Mouse (Mus musculus) hindbrain, postnatal 0 days (tissue): ENCODE measurements at regions not wholly inside any gene's neighbourhood (a gene's known extent, or its start where the extent isn't known, plus 50 kb on each side); places are given as distances from the start of the nearest gene placed in this dataset.

Source experiments
- ATAC-seq: fragments of 200-750 bp; cut with Nextera tagmentation; 2 replicates; pipeline ENCODE4 v1.8.0; 2017; ENCODE audit warnings: mild to moderate bottlenecking, moderate TSS enrichment, moderate library complexity
- DNase-seq: peaks from one replicate; pipeline ENCODE4 v3.0.0-alpha.2; 2015; ENCODE audit warnings: low spot score
- H3K27ac ChIP-seq: fragments of 300-500 bp; sonication (generic); 2 replicates; pipeline ENCODE4 v1.5.1; 2014; ENCODE audit warnings: mild to moderate bottlenecking
- H3K27me3 ChIP-seq: fragments of 300-500 bp; sonication (generic); 2 replicates; pipeline ENCODE4 v1.6.1; 2014; ENCODE audit warnings: low read length, mixed read lengths; ENCODE audit not compliant: insufficient read depth
- H3K36me3 ChIP-seq: fragments of 300-500 bp; sonication (generic); 2 replicates; pipeline ENCODE4 v1.6.1; 2014; ENCODE audit warnings: low read length, mixed read lengths; ENCODE audit not compliant: insufficient read depth
- H3K4me1 ChIP-seq: fragments of 300-500 bp; sonication (generic); 2 replicates; pipeline ENCODE4 v1.6.1; 2014; ENCODE audit warnings: antibody characterized with exemption, low read length, mixed read lengths; ENCODE audit not compliant: insufficient read depth
- H3K4me2 ChIP-seq: fragments of 300-500 bp; sonication (generic); 2 replicates; pipeline ENCODE4 v1.6.1; 2014; ENCODE audit warnings: low read depth, mild to moderate bottlenecking, low read length, moderate library complexity, mixed read lengths
- H3K4me3 ChIP-seq: fragments of 300-500 bp; sonication (generic); 2 replicates; pipeline ENCODE4 v1.5.1; 2014; ENCODE audit warnings: low read length
- H3K9ac ChIP-seq: fragments of 300-500 bp; sonication (generic); replicated peaks from 2 replicates; pipeline ENCODE4 v1.6.1; 2014; ENCODE audit warnings: mild to moderate bottlenecking, low read length, moderate library complexity, mixed read lengths
- H3K9me3 ChIP-seq: fragments of 300-500 bp; sonication (generic); 2 replicates; pipeline ENCODE4 v1.6.1; 2016; ENCODE audit warnings: low read length, mixed read lengths
- CTCF ChIP-seq: IDR thresholded peaks from 2 replicates; pipeline ENCODE4 v1.5.1; 2016; ENCODE audit warnings: antibody characterized with exemption, control low read depth, low read depth
- WGBS: fragments of 180-500 bp; shearing (Covaris S2); extraction: QIAGEN DNeasy Blood & Tissue Kit; methylation state at CpG from one replicate; pipeline ENCODE4 v1.1.7; 2014; 5-methylcytosine and 5-hydroxymethylcytosine counted together

GRCm38 (mm10) chr10:97087286-97087685 is 392.1 kb upstream of the Dcn start:
- H3K27me3 ChIP-seq = no peaks in the 10 kb centered on the region
- H3K4me1 ChIP-seq = no peaks in the 10 kb centered on the region
- no peak overlapping the region for H3K4me2 ChIP-seq
- H3K27ac ChIP-seq = no peak overlapping the region
- H3K4me3 ChIP-seq = no peak overlapping the region
- ATAC-seq (peak; percentile 68), DNase-seq (peak; percentile 50)
- no peaks in the 10 kb centered on the region for H3K9me3 ChIP-seq
- no peak for TF ChIP-seq CTCF
- H3K9ac ChIP-seq = no peak overlapping the region
- no peaks in the 10 kb centered on the region for H3K36me3 ChIP-seq
- WGBS = 46% methylated on average over 5 of the region's 5 CpGs

DNA sequence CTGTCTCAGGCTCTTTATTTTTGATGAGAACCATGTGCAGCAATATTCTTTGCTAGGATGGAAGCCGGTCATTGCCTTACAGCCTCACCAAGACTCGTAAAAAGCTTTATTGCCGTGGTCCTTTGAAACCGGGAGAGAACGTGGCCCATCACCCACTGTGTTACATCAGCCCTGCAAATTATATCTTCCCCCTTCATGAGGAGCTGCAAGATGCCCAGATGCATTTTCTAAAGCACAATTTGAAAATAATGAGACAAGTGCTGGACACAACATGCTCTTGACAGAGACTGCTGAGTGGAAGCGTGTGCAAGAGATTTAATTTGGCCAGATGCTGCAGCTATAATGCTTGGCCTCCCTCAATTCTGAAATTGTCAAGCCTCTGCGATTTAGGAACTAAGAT is 389.2 kb upstream of the Dcn start:
- no peak overlapping the region for H3K4me3 ChIP-seq
- H3K36me3 ChIP-seq = no peaks in the 10 kb centered on the region
- no peaks in the 10 kb centered on the region for H3K9me3 ChIP-seq
- no peak for TF ChIP-seq CTCF
- no peak for ATAC-seq
- no peaks in the 10 kb centered on the region for H3K27me3 ChIP-seq
- H3K4me2 ChIP-seq = no peak overlapping the region
- peak; percentile 20 for DNase-seq
- no peak overlapping the region for H3K9ac ChIP-seq
- H3K4me1 ChIP-seq = no peaks in the 10 kb centered on the region
- no peak overlapping the region for H3K27ac ChIP-seq
- WGBS = 65% methylated on average over 7 of the region's 7 CpGs

- Histone ChIP-seq H3K27me3 (no peaks in the 10 kb centered on the region), H3K9ac (no peak overlapping the region), H3K9me3 (no peaks in the 10 kb centered on the region), H3K36me3 (no peaks in the 10 kb centered on the region), H3K4me3 (no peak overlapping the region), H3K27ac (no peak overlapping the region), H3K4me1 (no peaks in the 10 kb centered on the region), H3K4me2 (no peak overlapping the region)
- WGBS = 6% methylated on average over 3 of the region's 3 CpGs
- no peak for TF ChIP-seq CTCF
- ATAC-seq = no peak
- DNase-seq = no peak
Measured at GRCm38 (mm10) chr10:97093886-97094285, 385.5 kb upstream of the Dcn start.

GRCm38 (mm10) chr10:97114501-97114900 is 364.9 kb upstream of the Dcn start:
- H3K4me2 ChIP-seq = no peak overlapping the region
- 48% methylated on average over 3 of the region's 3 CpGs for WGBS
- no peak overlapping the region for H3K4me3 ChIP-seq
- H3K9ac ChIP-seq = no peak overlapping the region
- no peaks in the 10 kb centered on the region for H3K9me3 ChIP-seq
- no peak for TF ChIP-seq CTCF
- peak overlapping the region; percentile 23; the same call in 1 of the 2 replicates for H3K27ac ChIP-seq
- peak; percentile 35 for DNase-seq
- no peaks in the 10 kb centered on the region for H3K36me3 ChIP-seq
- peak; percentile 71 for ATAC-seq
- H3K27me3 ChIP-seq = no peaks in the 10 kb centered on the region
- no peaks in the 10 kb centered on the region for H3K4me1 ChIP-seq

- Histone ChIP-seq H3K27ac (no peak overlapping the region), H3K4me3 (no peak overlapping the region), H3K4me2 (no peak overlapping the region), H3K4me1 (no peaks in the 10 kb centered on the region), H3K27me3 (no peaks in the 10 kb centered on the region), H3K9me3 (no peaks in the 10 kb centered on the region), H3K36me3 (no peaks in the 10 kb centered on the region), H3K9ac (no peak overlapping the region)
- no peak for TF ChIP-seq CTCF
- no peak for ATAC-seq
- 25% methylated on average over 1 of the region's 1 CpGs for WGBS
- DNase-seq = no peak
Measured at GRCm38 (mm10) chr10:97122693-97123092, 356.7 kb upstream of the Dcn start.

- Histone ChIP-seq H3K27ac (no peak overlapping the region), H3K9me3 (no peaks in the 10 kb centered on the region), H3K9ac (no peak overlapping the region), H3K4me3 (no peak overlapping the region), H3K4me1 (no peaks in the 10 kb centered on the region), H3K36me3 (no peaks in the 10 kb centered on the region), H3K4me2 (no peak overlapping the region), H3K27me3 (no peaks in the 10 kb centered on the region)
- no peak for DNase-seq
- WGBS = 64% methylated on average over 2 of the region's 2 CpGs
- TF ChIP-seq CTCF = no peak
- no peak for ATAC-seq
Measured at GRCm38 (mm10) chr10:97141561-97141960, 337.8 kb upstream of the Dcn start.

DNA sequence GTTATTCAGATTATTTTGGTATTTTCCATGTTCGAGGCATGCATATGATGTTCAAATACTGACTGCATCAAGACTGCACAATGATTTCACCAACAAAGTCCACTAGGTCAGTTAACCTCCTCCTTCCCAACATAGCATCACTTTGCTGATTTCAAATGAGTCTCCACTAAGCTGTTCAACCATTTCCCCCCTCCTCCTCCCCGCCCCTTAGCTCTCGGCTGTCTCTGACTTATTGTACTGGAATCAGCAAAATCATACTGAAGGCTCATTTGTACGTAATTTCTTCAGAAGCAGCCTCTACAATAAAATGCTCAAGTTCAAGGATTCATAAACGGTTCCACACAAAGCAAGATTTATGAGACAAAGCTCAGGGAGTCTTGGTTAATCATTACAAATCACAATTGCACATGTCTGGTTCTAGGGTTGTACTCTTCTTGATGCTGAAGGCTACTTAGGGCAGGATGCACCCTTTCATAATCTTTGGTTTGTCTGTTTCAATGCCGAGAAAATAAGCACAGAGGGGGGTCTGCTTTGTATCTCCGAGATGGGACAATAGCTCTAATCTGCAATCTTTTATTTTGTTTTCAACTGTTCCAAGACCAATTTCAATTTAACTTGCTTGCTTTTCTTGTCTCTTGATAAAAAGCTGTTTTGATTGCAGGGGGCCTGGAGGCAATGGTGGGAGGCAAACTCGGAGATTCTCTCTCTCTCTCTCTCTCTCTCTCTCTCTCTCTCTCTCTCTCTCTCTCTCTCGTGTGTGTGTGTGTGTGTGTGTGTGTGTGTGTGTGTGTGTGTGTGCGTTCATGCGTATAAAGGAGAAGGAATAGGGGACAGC is 320.6 kb upstream of the Dcn start:
- WGBS = 36% methylated on average over 10 of the region's 11 CpGs
- Histone ChIP-seq H3K4me1 (0 out of 2 replicates have a peak, but pooled peaks cover 4% of the 10 kb centered on the region), H3K9me3 (no peaks in the 10 kb centered on the region), H3K9ac (no peak overlapping the region), H3K27me3 (no peaks in the 10 kb centered on the region), H3K4me2 (no peak overlapping the region), H3K4me3 (no peak overlapping the region), H3K27ac (no peak overlapping the region), H3K36me3 (no peaks in the 10 kb centered on the region)
- peak; percentile 44 for ATAC-seq
- peak; percentile 24 for DNase-seq
- no peak for TF ChIP-seq CTCF
